Mouse (Mus musculus) E14TG2a.4 (cell line): ENCODE measurements at regions not wholly inside any gene's neighbourhood (a gene's known extent, or its start where the extent isn't known, plus 50 kb on each side); places are given as distances from the start of the nearest gene placed in this dataset.

Experiments
- CTCF ChIP-seq: conservative IDR thresholded peaks from 2 replicates; pipeline ENCODE4 v1.5.1; 2014; ENCODE audit warnings: low read length
- NANOG ChIP-seq: IDR thresholded peaks from 2 replicates; pipeline ENCODE4 v1.6.1; 2014; ENCODE audit warnings: borderline replicate concordance, low read length, mixed read lengths

DNA sequence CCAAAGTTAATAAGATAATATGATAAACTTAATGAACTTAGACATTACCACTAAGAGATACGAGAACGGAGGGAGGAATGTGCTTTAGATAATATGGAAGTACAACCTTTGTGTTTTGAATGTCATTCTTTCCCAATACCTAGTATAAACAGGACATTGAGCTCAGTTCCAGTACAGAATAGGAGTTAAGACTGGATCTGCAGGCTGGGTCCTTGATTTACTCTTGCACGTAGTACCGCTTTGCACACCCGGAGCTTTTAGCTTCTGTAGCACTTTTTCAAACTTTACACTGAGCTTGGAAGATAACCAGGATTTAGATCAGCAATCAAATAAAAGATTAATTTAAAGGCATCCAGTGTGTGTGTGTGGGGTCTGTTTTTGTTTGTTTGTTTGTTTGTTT, 242.7 kb downstream of the Gm11146 start:
- TF ChIP-seq CTCF (no peak), NANOG (no peak)
